Mouse (Mus musculus) CH12.LX (cell line): Measurements from ENCODE around the gene Slc30a9. TPM values are rescaled to one million over a fixed set of nuclear protein-coding genes. Genes with fewer than 3 reads are reported as not detected.

ENCODE experiments used
- DNase-seq: peaks from one replicate; pipeline ENCODE4 v3.0.0-alpha.2; 2013; ENCODE audit errors: extremely low read depth
- H3K27ac ChIP-seq: 2 replicates; pipeline ENCODE4 v1.5.1; 2012; ENCODE audit warnings: low read depth, mild to moderate bottlenecking, control low read depth, moderate library complexity; ENCODE audit not compliant: insufficient read depth
- H3K27me3 ChIP-seq: replicated peaks from 2 replicates; pipeline ENCODE3; 2012; ENCODE audit warnings: inconsistent platforms
- H3K36me3 ChIP-seq, 2 experiments: replicated peaks in 1 of 2; 2 replicates each; pipeline versions ENCODE3 to v1.6.1; 2012; ENCODE audit warnings: inconsistent platforms in 1 of 2, low read length in 1 of 2, mild to moderate bottlenecking in 1 of 2, mixed read lengths in 1 of 2, moderate library complexity in 1 of 2; ENCODE audit not compliant: control insufficient read depth in 1 of 2, insufficient read depth in 1 of 2
- H3K4me1 ChIP-seq, 2 experiments: 2 replicates each; pipeline ENCODE4 v1.6.1; 2012; ENCODE audit warnings: inconsistent platforms in 1 of 2, moderate library complexity in 1 of 2; ENCODE audit not compliant: insufficient read depth in 2 of 2, control insufficient read depth in 1 of 2
- H3K4me2 ChIP-seq: 2 replicates; pipeline ENCODE4 v1.6.1; 2012; ENCODE audit warnings: low read depth, mild to moderate bottlenecking, control low read depth; ENCODE audit not compliant: poor library complexity, insufficient read depth, severe bottlenecking
- H3K4me3 ChIP-seq, 3 experiments: fragments of 150-350 bp in 1 of 3; sonication (generic) in 1 of 3; replicated peaks in 1 of 3; 2 replicates each; pipeline versions ENCODE3 to v1.5.1; 2011 to 2012; ENCODE audit warnings: low read depth in 2 of 3, low read length in 2 of 3, mild to moderate bottlenecking in 2 of 3, moderate library complexity in 2 of 3, control low read depth in 1 of 3, improper control_type of control experiment in 1 of 3, inconsistent platforms in 1 of 3, mixed read lengths in 1 of 3; ENCODE audit not compliant: poor library complexity in 1 of 3
- H3K79me2 ChIP-seq: replicated peaks from 2 replicates; pipeline ENCODE4 v1.6.1; 2012; ENCODE audit warnings: mild to moderate bottlenecking, moderate library complexity; ENCODE audit not compliant: control insufficient read depth, poor library complexity, insufficient read depth, severe bottlenecking; ENCODE audit errors: extremely low read depth
- H3K9ac ChIP-seq: 2 replicates; pipeline ENCODE4 v1.6.1; 2012; ENCODE audit warnings: low read depth, mild to moderate bottlenecking, control low read depth, moderate library complexity; ENCODE audit not compliant: insufficient read depth
- H3K9me3 ChIP-seq: replicated peaks from 2 replicates; pipeline ENCODE3; 2012; ENCODE audit warnings: low read length, inconsistent platforms, mixed read lengths
- BHLHE40 ChIP-seq: IDR thresholded peaks from 2 replicates; pipeline ENCODE4 v1.6.1; 2011; ENCODE audit warnings: mild to moderate bottlenecking, low read depth, low read length, improper control_type of control experiment
- CHD1 ChIP-seq: IDR thresholded peaks from 2 replicates; pipeline ENCODE4 v1.6.1; 2012; ENCODE audit warnings: low read depth, low read length, improper control_type of control experiment, inconsistent platforms
- CHD2 ChIP-seq: IDR thresholded peaks from 2 replicates; pipeline ENCODE4 v1.6.1; 2011; ENCODE audit warnings: low read length, improper control_type of control experiment
- CTCF ChIP-seq, 2 experiments: IDR thresholded peaks in 1 of 2; conservative IDR thresholded peaks in 1 of 2; 2 replicates each; pipeline ENCODE4 v1.5.1; 2011 to 2012; ENCODE audit warnings: low read depth in 2 of 2, low read length in 2 of 2, improper control_type of control experiment in 1 of 2, inconsistent platforms in 1 of 2, mild to moderate bottlenecking in 1 of 2, moderate library complexity in 1 of 2
- ELF1 ChIP-seq: IDR thresholded peaks from 2 replicates; pipeline ENCODE4 v1.6.1; 2014; ENCODE audit warnings: low read depth, mild to moderate bottlenecking, inconsistent platforms, low read length, improper control_type of control experiment
- EP300 ChIP-seq: IDR thresholded peaks from 2 replicates; pipeline ENCODE4 v1.6.1; 2011; ENCODE audit warnings: low read length, improper control_type of control experiment
- ETS1 ChIP-seq: conservative IDR thresholded peaks from 2 replicates; pipeline ENCODE4 v1.6.1; 2012; ENCODE audit warnings: low read depth, mild to moderate bottlenecking, inconsistent platforms, low read length, improper control_type of control experiment, moderate library complexity
- GABPA ChIP-seq: IDR thresholded peaks from 2 replicates; pipeline ENCODE4 v1.6.1; 2012; ENCODE audit warnings: low read depth, low read length, improper control_type of control experiment, inconsistent platforms; ENCODE audit not compliant: insufficient replicate concordance
- IRF4 ChIP-seq: IDR thresholded peaks from 2 replicates; pipeline ENCODE4 v1.6.1; 2014; ENCODE audit warnings: low read depth, mild to moderate bottlenecking, inconsistent platforms, low read length, improper control_type of control experiment
- JUND ChIP-seq: conservative IDR thresholded peaks from 2 replicates; pipeline ENCODE4 v1.6.1; 2011; ENCODE audit warnings: low read depth, low read length, improper control_type of control experiment
- KAT2A ChIP-seq: IDR thresholded peaks from 2 replicates; pipeline ENCODE4 v1.6.1; 2012; ENCODE audit warnings: low read length, improper control_type of control experiment, inconsistent platforms; ENCODE audit not compliant: insufficient replicate concordance
- MAFK ChIP-seq: IDR thresholded peaks from 2 replicates; pipeline ENCODE4 v1.6.1; 2011; ENCODE audit warnings: low read length, improper control_type of control experiment; ENCODE audit not compliant: insufficient replicate concordance
- POLR2A ChIP-seq: IDR thresholded peaks from 2 replicates; pipeline ENCODE4 v1.6.1; 2011; ENCODE audit warnings: low read depth, mild to moderate bottlenecking, improper control_type of control experiment, low read length
- POLR2AphosphoS2 ChIP-seq: IDR thresholded peaks from 2 replicates; pipeline ENCODE4 v1.6.1; 2011; ENCODE audit warnings: low read depth, low read length, improper control_type of control experiment
- RAD21 ChIP-seq: IDR thresholded peaks from 2 replicates; pipeline ENCODE4 v1.6.1; 2011; ENCODE audit warnings: low read depth, mild to moderate bottlenecking, low read length, improper control_type of control experiment, moderate library complexity
- SMC3 ChIP-seq: IDR thresholded peaks from 2 replicates; pipeline ENCODE4 v1.6.1; 2011; ENCODE audit warnings: low read depth, low read length, improper control_type of control experiment
- TBP ChIP-seq: conservative IDR thresholded peaks from 2 replicates; pipeline ENCODE4 v1.6.1; 2011; ENCODE audit warnings: low read depth, low read length, improper control_type of control experiment
- UBTF ChIP-seq: IDR thresholded peaks from 2 replicates; pipeline ENCODE4 v1.6.1; 2012; ENCODE audit warnings: low read depth, mild to moderate bottlenecking, inconsistent platforms, low read length, improper control_type of control experiment, moderate library complexity
- USF2 ChIP-seq: conservative IDR thresholded peaks from 2 replicates; pipeline ENCODE4 v1.6.1; 2011; ENCODE audit warnings: low read depth, low read length, improper control_type of control experiment
- ZKSCAN1 ChIP-seq: IDR thresholded peaks from 2 replicates; pipeline ENCODE4 v1.6.1; 2012; ENCODE audit warnings: low read depth, inconsistent platforms, low read length, improper control_type of control experiment, borderline replicate concordance
- ZMIZ1 ChIP-seq: IDR thresholded peaks from 2 replicates; pipeline ENCODE4 v1.6.1; 2012; ENCODE audit warnings: low read depth, mild to moderate bottlenecking, inconsistent platforms, low read length, improper control_type of control experiment
- ZNF384 ChIP-seq: IDR thresholded peaks from 2 replicates; pipeline ENCODE4 v1.6.1; 2012; ENCODE audit warnings: low read depth, low read length, improper control_type of control experiment, inconsistent platforms
- dilution Hi-C: fragments of 300-500 bp; cut with MboI; formaldehyde crosslinking; loops from 2 replicates; pipeline ENCODE4 v1.14.3; 2020; ENCODE audit warnings: low sequenced_read_pairs; ENCODE audit not compliant: extremely low pct_unique_long_range_greater_than_20kb, extremely low pct_ligation_motif_present
- in situ Hi-C: fragments of 300-500 bp; cut with MboI; formaldehyde crosslinking; loops from 3 replicates; pipeline ENCODE4 v1.14.3; 2019; ENCODE audit warnings: low sequenced_read_pairs, low pct_ligation_motif_present, low pct_unique_long_range_greater_than_20kb, mixed read lengths
- polyA plus RNA-seq: library from polyadenylated mRNA; unstranded; fragments of >175 nt; gene quantifications from 2 replicates; pipeline ENCODE4 v1.2.1, GENCODE M21; 2012; ENCODE audit warnings: low read depth; ENCODE audit not compliant: insufficient read length
- total RNA-seq, 2 experiments: library from RNA; depleted of rRNA; stranded (reverse); fragments of 300-350 nt in 1 of 2; fragments of >200 nt in 1 of 2; gene quantifications; 2 replicates each; pipeline ENCODE4 v1.2.3; 2012 to 2014

Slc30a9 gene
- total and polyA plus RNA-seq, 3 experiments: 19.6 to 41.2 (median 35.6) TPM

- TF ChIP-seq ZMIZ1 (no peak), ZNF384 (no peak), USF2 (no peak), POLR2A (no peak), EP300 (no peak), KAT2A (no peak), ELF1 (no peak), JUND (no peak), ETS1 (no peak), CHD1 (no peak), ZKSCAN1 (no peak), CHD2 (no peak), GABPA (no peak), POLR2AphosphoS2 (no peak), IRF4 (no peak), UBTF (no peak)
- H3K79me2 ChIP-seq: peaks cover 34% of the 10 kb centered on the region
- H3K4me1 ChIP-seq: peaks cover 2 to 40% of the 10 kb centered on the region in 2 experiments; a peak in 3 of 4 replicates
- no peaks in the 10 kb centered on the region for H3K27me3 ChIP-seq
- peaks cover 26 to 57% of the 10 kb centered on the region in 2 experiments for H3K36me3 ChIP-seq
- dilution Hi-C loops: no loop called here
- H3K9ac ChIP-seq: no peak overlapping the region
- no peak for DNase-seq
- H3K4me3 ChIP-seq: no peak overlapping the region
- H3K4me2 ChIP-seq: no peak overlapping the region
- no peak overlapping the region for H3K27ac ChIP-seq
- H3K9me3 ChIP-seq: no peaks in the 10 kb centered on the region
- in situ Hi-C loops: no loop called here
Observed at GRCm38 (mm10) chr5:67262964-67263363, 43.8 kb upstream of the Slc30a9 start.

- DNase-seq: peak; percentile 29
- Histone ChIP-seq H3K36me3 (peaks cover 36 to 72% of the 10 kb centered on the region in 2 experiments), H3K9ac (no peak overlapping the region), H3K9me3 (no peaks in the 10 kb centered on the region), H3K27ac (no peak overlapping the region), H3K4me2 (no peak overlapping the region), H3K27me3 (no peaks in the 10 kb centered on the region), H3K4me1 (peaks cover 2 to 27% of the 10 kb centered on the region in 2 experiments; a peak in 2 of 4 replicates), H3K4me3 (no peak overlapping the region), H3K79me2 (peaks cover 33% of the 10 kb centered on the region)
- dilution Hi-C loops: no loop called here
- in situ Hi-C loops: no loop called here
- TF ChIP-seq ELF1 (no peak), CHD2 (no peak), CTCF (conservative IDR thresholded peaks at IDR 0.05 in 1 of 2, IDR thresholded peaks at IDR 0.05 in 1 of 2; ENCODE audit: low read depth in 2 of 2, low read length in 2 of 2) (peak in 1 of 2 experiments; percentile 51; a peak in 3 of 4 replicates), EP300 (no peak), ZKSCAN1 (no peak), RAD21 (peak; percentile 18), BHLHE40 (no peak), TBP (no peak), POLR2AphosphoS2 (no peak), ETS1 (no peak), ZNF384 (peak; percentile 60), SMC3 (no peak), MAFK (no peak)
Observed at GRCm38 (mm10) chr5:67266106-67266505, 40.6 kb upstream of the Slc30a9 start.
